Mouse (Mus musculus): ENCODE results near the gene Atxn1. TPM values are rescaled to one million over a fixed set of nuclear protein-coding genes. Genes with fewer than 3 reads are reported as not detected.

The Atxn1 gene
- polyA plus RNA-seq, 1 experiment: not detected

DNA sequence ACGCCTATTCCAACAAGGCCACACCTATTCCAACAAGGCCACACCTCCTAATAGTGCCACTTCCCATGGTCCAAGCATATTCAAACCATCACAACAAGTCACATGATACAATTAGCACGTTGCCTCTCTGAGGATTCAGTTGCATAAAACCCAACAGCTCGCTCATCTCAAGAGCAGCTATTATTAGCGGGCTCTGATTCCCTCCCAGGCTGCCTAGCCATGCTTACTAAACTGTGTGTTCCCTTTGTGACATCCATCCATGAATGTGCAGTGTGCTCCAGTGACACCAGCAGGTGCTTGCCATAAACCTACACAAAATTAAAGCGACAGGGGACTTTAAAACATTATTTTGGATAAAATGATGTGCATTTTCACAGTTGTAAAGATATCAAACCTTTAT lies 25.7 kb upstream of the Atxn1 start:
- no peak for TF ChIP-seq POLR2A (IDR thresholded peaks at IDR 0.05; ENCODE audit: insufficient read depth, low read depth, low read length)
- TF ChIP-seq CTCF (IDR thresholded peaks at IDR 0.05; ENCODE audit: insufficient read depth, low read depth, low read length): no peak
- Histone ChIP-seq H3K4me1 (ENCODE audit: control insufficient read depth, insufficient read depth, low read length) (no peaks in the 10 kb centered on the region), H3K4me3 (ENCODE audit: insufficient read depth, low read depth, low read length) (no peak overlapping the region), H3K27ac (ENCODE audit: insufficient read depth, low read depth, low read length) (no peak overlapping the region)
- 54% methylated on average over 5 of the region's 5 CpGs for WGBS

GRCm38 (mm10) chr13:45979246-45979645 lies 14.4 kb upstream of the Atxn1 start:
- H3K4me1 ChIP-seq (ENCODE audit: control insufficient read depth, insufficient read depth, low read length): 0 out of 2 replicates have a peak, but pooled peaks cover 2% of the 10 kb centered on the region
- H3K4me3 ChIP-seq (ENCODE audit: insufficient read depth, low read depth, low read length): no peak overlapping the region
- no peak overlapping the region for H3K27ac ChIP-seq (ENCODE audit: insufficient read depth, low read depth, low read length)
- 68% methylated on average over 5 of the region's 5 CpGs for WGBS
- TF ChIP-seq POLR2A (IDR thresholded peaks at IDR 0.05; ENCODE audit: insufficient read depth, low read depth, low read length) (no peak), CTCF (IDR thresholded peaks at IDR 0.05; ENCODE audit: insufficient read depth, low read depth, low read length) (no peak)

DNA sequence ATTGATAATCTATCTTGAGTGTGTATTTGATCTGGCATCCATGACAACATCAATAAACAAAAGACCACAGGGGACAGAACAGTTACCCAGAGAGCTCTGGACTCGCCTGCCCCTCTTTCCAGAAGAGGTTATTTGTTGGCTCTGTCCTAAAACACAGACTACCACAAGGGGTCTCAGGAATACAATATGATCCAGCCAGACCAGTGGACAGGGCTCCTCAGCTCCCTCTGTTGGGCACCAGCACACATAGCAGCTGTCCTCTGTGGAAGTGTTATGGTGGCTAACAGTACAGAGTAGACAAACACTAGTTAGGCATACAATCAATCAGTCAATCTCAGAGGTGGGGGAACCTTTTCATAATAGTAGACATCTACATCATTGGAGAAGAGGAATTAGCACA lies 12.1 kb upstream of the Atxn1 start:
- H3K27ac ChIP-seq (ENCODE audit: insufficient read depth, low read depth, low read length): no peak overlapping the region
- H3K4me3 ChIP-seq (ENCODE audit: insufficient read depth, low read depth, low read length): no peak overlapping the region
- 0 out of 2 replicates have a peak, but pooled peaks cover 2% of the 10 kb centered on the region for H3K4me1 ChIP-seq (ENCODE audit: control insufficient read depth, insufficient read depth, low read length)
- TF ChIP-seq CTCF (IDR thresholded peaks at IDR 0.05; ENCODE audit: insufficient read depth, low read depth, low read length) (no peak), POLR2A (IDR thresholded peaks at IDR 0.05; ENCODE audit: insufficient read depth, low read depth, low read length) (no peak)
- 73% methylated on average over 1 of the region's 1 CpGs for WGBS

DNA sequence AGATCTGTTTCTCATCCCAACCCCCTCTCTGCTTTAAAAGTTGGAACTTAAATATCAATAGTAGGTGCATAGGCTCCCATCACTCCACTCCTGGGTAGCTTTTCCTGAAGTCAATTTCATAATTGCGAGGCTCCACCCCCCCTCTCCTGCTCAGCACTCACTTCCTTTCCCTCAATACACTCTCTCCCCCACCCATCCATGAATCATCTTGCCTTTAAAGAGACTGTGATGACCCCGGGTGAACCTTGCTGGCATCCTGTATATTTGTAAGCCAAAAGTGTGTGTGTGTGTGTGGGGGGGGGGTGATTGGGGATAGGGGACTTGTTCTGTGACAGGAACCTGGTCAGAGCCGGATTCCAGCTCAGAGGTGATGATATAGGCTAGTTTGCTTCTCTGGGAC lies 9.8 kb upstream of the Atxn1 start:
- Histone ChIP-seq H3K4me3 (ENCODE audit: insufficient read depth, low read depth, low read length) (no peak overlapping the region), H3K27ac (ENCODE audit: insufficient read depth, low read depth, low read length) (no peak overlapping the region), H3K4me1 (ENCODE audit: control insufficient read depth, insufficient read depth, low read length) (0 out of 2 replicates have a peak, but pooled peaks cover 2% of the 10 kb centered on the region)
- no peak for TF ChIP-seq POLR2A (IDR thresholded peaks at IDR 0.05; ENCODE audit: insufficient read depth, low read depth, low read length)
- no peak for TF ChIP-seq CTCF (IDR thresholded peaks at IDR 0.05; ENCODE audit: insufficient read depth, low read depth, low read length)
- WGBS: 66% methylated on average over 3 of the region's 3 CpGs

DNA sequence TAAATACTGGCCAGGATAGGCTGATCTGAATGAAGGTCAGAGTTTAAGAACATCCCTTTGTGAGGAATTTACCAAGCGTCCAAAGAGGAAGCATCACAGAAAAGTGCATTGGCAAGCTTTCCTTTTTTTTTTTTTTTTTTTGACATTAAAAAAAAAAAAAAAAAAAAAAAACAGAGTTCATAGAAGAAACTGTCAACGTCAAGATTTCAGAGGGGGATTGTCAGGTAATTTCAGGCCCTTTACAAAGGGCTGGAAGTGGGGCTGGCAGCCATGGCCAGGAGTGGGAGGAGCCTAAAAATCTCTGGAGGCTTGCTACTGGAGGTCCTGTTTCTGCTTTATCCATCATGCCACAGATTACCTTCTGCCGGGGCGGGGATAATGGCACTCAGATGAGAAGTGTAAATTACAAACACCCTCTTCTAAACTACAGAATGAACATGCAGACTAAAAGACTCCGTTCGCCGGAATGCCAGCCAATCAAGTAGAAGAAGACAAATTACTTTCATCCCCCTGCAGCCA lies 9.2 kb upstream of the Atxn1 start:
- Histone ChIP-seq H3K27ac (ENCODE audit: insufficient read depth, low read depth, low read length) (no peak overlapping the region), H3K4me1 (ENCODE audit: control insufficient read depth, insufficient read depth, low read length) (0 out of 2 replicates have a peak, but pooled peaks cover 2% of the 10 kb centered on the region), H3K4me3 (ENCODE audit: insufficient read depth, low read depth, low read length) (no peak overlapping the region)
- 44% methylated on average over 7 of the region's 7 CpGs for WGBS
- TF ChIP-seq CTCF (IDR thresholded peaks at IDR 0.05; ENCODE audit: insufficient read depth, low read depth, low read length): no peak
- no peak for TF ChIP-seq POLR2A (IDR thresholded peaks at IDR 0.05; ENCODE audit: insufficient read depth, low read depth, low read length)

- Histone ChIP-seq H3K4me3 (ENCODE audit: insufficient read depth, low read depth, low read length) (no peak overlapping the region), H3K4me1 (ENCODE audit: control insufficient read depth, insufficient read depth, low read length) (peaks cover 3% of the 10 kb centered on the region; the same call in 1 of the 2 replicates), H3K27ac (ENCODE audit: insufficient read depth, low read depth, low read length) (no peak overlapping the region)
- TF ChIP-seq POLR2A (IDR thresholded peaks at IDR 0.05; ENCODE audit: insufficient read depth, low read depth, low read length) (no peak), CTCF (IDR thresholded peaks at IDR 0.05; ENCODE audit: insufficient read depth, low read depth, low read length) (no peak)
- WGBS: 62% methylated on average over 12 of the region's 12 CpGs
Observed at GRCm38 (mm10) chr13:45970920-45971536, 6.2 kb upstream of the Atxn1 start.

GRCm38 (mm10) chr13:45968206-45968605 lies 3.4 kb upstream of the Atxn1 start:
- WGBS: 93% methylated on average over 4 of the region's 4 CpGs
- peaks cover 7% of the 10 kb centered on the region; the same call in 1 of the 2 replicates for H3K4me1 ChIP-seq (ENCODE audit: control insufficient read depth, insufficient read depth, low read length)
- no peak for TF ChIP-seq POLR2A (IDR thresholded peaks at IDR 0.05; ENCODE audit: insufficient read depth, low read depth, low read length)
- no peak for TF ChIP-seq CTCF (IDR thresholded peaks at IDR 0.05; ENCODE audit: insufficient read depth, low read depth, low read length)
- no peak overlapping the region for H3K27ac ChIP-seq (ENCODE audit: insufficient read depth, low read depth, low read length)
- H3K4me3 ChIP-seq (ENCODE audit: insufficient read depth, low read depth, low read length): no peak overlapping the region

- 77% methylated on average over 3 of the region's 3 CpGs for WGBS
- TF ChIP-seq POLR2A (IDR thresholded peaks at IDR 0.05; ENCODE audit: insufficient read depth, low read depth, low read length) (no peak), CTCF (IDR thresholded peaks at IDR 0.05; ENCODE audit: insufficient read depth, low read depth, low read length) (no peak)
- Histone ChIP-seq H3K27ac (ENCODE audit: insufficient read depth, low read depth, low read length) (no peak overlapping the region), H3K4me3 (ENCODE audit: insufficient read depth, low read depth, low read length) (no peak overlapping the region), H3K4me1 (ENCODE audit: control insufficient read depth, insufficient read depth, low read length) (peaks cover 7% of the 10 kb centered on the region; the same call in 1 of the 2 replicates)
Observed at GRCm38 (mm10) chr13:45967371-45967770, 2.6 kb upstream of the Atxn1 start.

GRCm38 (mm10) chr13:45966586-45966985 lies 1.8 kb upstream of the Atxn1 start:
- Histone ChIP-seq H3K4me3 (ENCODE audit: insufficient read depth, low read depth, low read length) (no peak overlapping the region), H3K27ac (ENCODE audit: insufficient read depth, low read depth, low read length) (no peak overlapping the region), H3K4me1 (ENCODE audit: control insufficient read depth, insufficient read depth, low read length) (peaks cover 7% of the 10 kb centered on the region; the same call in 1 of the 2 replicates)
- WGBS: 17% methylated on average over 14 of the region's 14 CpGs
- TF ChIP-seq POLR2A (IDR thresholded peaks at IDR 0.05; ENCODE audit: insufficient read depth, low read depth, low read length): no peak
- no peak for TF ChIP-seq CTCF (IDR thresholded peaks at IDR 0.05; ENCODE audit: insufficient read depth, low read depth, low read length)

Data from olfactory bulb, adult 2 months (tissue).